Mouse (Mus musculus): ENCODE measurements around the gene Ddx19a. TPM values are rescaled to one million over a fixed set of nuclear protein-coding genes. Genes with fewer than 3 reads are reported as not detected.
"Not testable (repeated sequence)": the region's sequence is repeated elsewhere in the genome, so short reads cannot be mapped to it uniquely, and the experiment has no call there.

Ddx19a gene
- polyA plus RNA-seq, 1 experiment from 2014 or later, result 14.3 TPM

GRCm38 (mm10) chr8:111026609-111027008 is 29.0 kb upstream of the Ddx19a start:
- not testable (repeated sequence) for H3K4me1 ChIP-seq (replicated peaks); H3K9me3 ChIP-seq; ATAC-seq (ENCODE audit: low read depth); H3K36me3 ChIP-seq; H3K4me3 ChIP-seq; H3K9ac ChIP-seq; H3K27ac ChIP-seq (replicated peaks)
- H3K27me3 ChIP-seq, result peaks cover 12% of the 10 kb centered on the region
- WGBS, result 79% methylated on average over 2 of the region's 2 CpGs
- H3K4me2 ChIP-seq, result peak overlapping the region; percentile 90; the same call in 1 of the 2 replicates

- WGBS, result 89% methylated on average over 7 of the region's 10 CpGs
- not testable (repeated sequence) for H3K4me1 ChIP-seq (replicated peaks); H3K27me3 ChIP-seq; ATAC-seq (ENCODE audit: low read depth); H3K4me3 ChIP-seq; H3K27ac ChIP-seq (replicated peaks); H3K9me3 ChIP-seq; H3K4me2 ChIP-seq; H3K9ac ChIP-seq
- peaks cover 68% of the 10 kb centered on the region for H3K36me3 ChIP-seq
Measured at GRCm38 (mm10) chr8:111010230-111010991, 12.8 kb upstream of the Ddx19a start.

GRCm38 (mm10) chr8:110996641-110997430 is 764 bp downstream of the Ddx19a start:
- no peaks in the 10 kb centered on the region for H3K9me3 ChIP-seq
- peak overlapping the region; percentile 85 for H3K27ac ChIP-seq (replicated peaks)
- 43% methylated on average over 16 of the region's 16 CpGs for WGBS
- peaks cover 26% of the 10 kb centered on the region for H3K36me3 ChIP-seq
- peak overlapping the region; percentile 84 for H3K9ac ChIP-seq
- no peak for ATAC-seq (ENCODE audit: low read depth)
- H3K4me3 ChIP-seq, result peak overlapping the region; percentile 93
- peak overlapping the region; percentile 95 for H3K4me2 ChIP-seq
- peaks cover 15% of the 10 kb centered on the region for H3K4me1 ChIP-seq (replicated peaks)
- no peaks in the 10 kb centered on the region for H3K27me3 ChIP-seq

GRCm38 (mm10) chr8:110990017-110990416 is 7.6 kb downstream of the Ddx19a start:
- Histone ChIP-seq H3K4me1 (replicated peaks) (no peaks in the 10 kb centered on the region), H3K36me3 (peaks cover 89% of the 10 kb centered on the region), H3K27ac (replicated peaks) (no peak overlapping the region), H3K27me3 (no peaks in the 10 kb centered on the region), H3K9me3 (no peaks in the 10 kb centered on the region), H3K4me2 (no peak overlapping the region), H3K4me3 (no peak overlapping the region), H3K9ac (no peak overlapping the region)
- ATAC-seq (ENCODE audit: low read depth), result no peak
- WGBS, result 91% methylated on average over 9 of the region's 9 CpGs

- no peak for ATAC-seq (ENCODE audit: low read depth)
- no peaks in the 10 kb centered on the region for H3K9me3 ChIP-seq
- no peak overlapping the region for H3K27ac ChIP-seq (replicated peaks)
- no peak overlapping the region for H3K4me3 ChIP-seq
- no peaks in the 10 kb centered on the region for H3K27me3 ChIP-seq
- no peaks in the 10 kb centered on the region for H3K4me1 ChIP-seq (replicated peaks)
- 87% methylated on average over 8 of the region's 8 CpGs for WGBS
- no peak overlapping the region for H3K4me2 ChIP-seq
- H3K9ac ChIP-seq, result no peak overlapping the region
- peaks cover 93% of the 10 kb centered on the region for H3K36me3 ChIP-seq
Measured at GRCm38 (mm10) chr8:110987805-110988744, 9.5 kb downstream of the Ddx19a start.

GRCm38 (mm10) chr8:110981304-110981703 is 16.3 kb downstream of the Ddx19a start:
- Histone ChIP-seq H3K4me2 (no peak overlapping the region), H3K9me3 (no peaks in the 10 kb centered on the region), H3K4me3 (no peak overlapping the region), H3K27ac (replicated peaks) (no peak overlapping the region), H3K9ac (no peak overlapping the region), H3K27me3 (no peaks in the 10 kb centered on the region), H3K36me3 (peaks cover 79% of the 10 kb centered on the region), H3K4me1 (replicated peaks) (no peaks in the 10 kb centered on the region)
- ATAC-seq (ENCODE audit: low read depth), result no peak
- WGBS, result 91% methylated on average over 2 of the region's 2 CpGs

- H3K36me3 ChIP-seq, result peaks cover 74% of the 10 kb centered on the region
- H3K27ac ChIP-seq (replicated peaks); H3K4me2 ChIP-seq; ATAC-seq (ENCODE audit: low read depth); H3K4me1 ChIP-seq (replicated peaks); H3K4me3 ChIP-seq; H3K9ac ChIP-seq; H3K27me3 ChIP-seq; H3K9me3 ChIP-seq: not testable (repeated sequence)
- WGBS, result 85% methylated on average over 2 of the region's 2 CpGs
Measured at GRCm38 (mm10) chr8:110977987-110978386, 19.6 kb downstream of the Ddx19a start.

GRCm38 (mm10) chr8:110976532-110976931 is 21.1 kb downstream of the Ddx19a start:
- WGBS, result 95% methylated on average over 8 of the region's 8 CpGs
- H3K27ac ChIP-seq (replicated peaks); H3K9ac ChIP-seq; H3K4me3 ChIP-seq; H3K9me3 ChIP-seq; H3K27me3 ChIP-seq; H3K4me1 ChIP-seq (replicated peaks); ATAC-seq (ENCODE audit: low read depth); H3K4me2 ChIP-seq: not testable (repeated sequence)
- peaks cover 68% of the 10 kb centered on the region for H3K36me3 ChIP-seq

- H3K27me3 ChIP-seq, result no peaks in the 10 kb centered on the region
- peak overlapping the region; percentile 64 for H3K27ac ChIP-seq (replicated peaks)
- 4% methylated on average over 45 of the region's 45 CpGs for WGBS
- peak; percentile 98 for ATAC-seq (ENCODE audit: low read depth)
- H3K36me3 ChIP-seq, result peaks cover 59% of the 10 kb centered on the region
- peaks cover 13% of the 10 kb centered on the region for H3K4me1 ChIP-seq (replicated peaks)
- peak overlapping the region; percentile 61 for H3K4me2 ChIP-seq
- no peaks in the 10 kb centered on the region for H3K9me3 ChIP-seq
- peak overlapping the region; percentile 44 for H3K4me3 ChIP-seq
- peak overlapping the region; percentile 71 for H3K9ac ChIP-seq
Measured at GRCm38 (mm10) chr8:110969910-110970770, 27.5 kb downstream of the Ddx19a start.

- Histone ChIP-seq H3K9ac (no peak overlapping the region), H3K27ac (replicated peaks) (no peak overlapping the region), H3K36me3 (peaks cover 44% of the 10 kb centered on the region), H3K27me3 (no peaks in the 10 kb centered on the region), H3K4me2 (no peak overlapping the region), H3K4me3 (no peak overlapping the region), H3K9me3 (no peaks in the 10 kb centered on the region), H3K4me1 (replicated peaks) (peaks cover 15% of the 10 kb centered on the region)
- ATAC-seq (ENCODE audit: low read depth), result no peak
- 91% methylated on average over 9 of the region's 9 CpGs for WGBS
Measured at GRCm38 (mm10) chr8:110967326-110967725, 30.3 kb downstream of the Ddx19a start.

- Histone ChIP-seq H3K4me2 (no peak overlapping the region), H3K4me1 (replicated peaks) (peaks cover 15% of the 10 kb centered on the region), H3K9ac (no peak overlapping the region), H3K27ac (replicated peaks) (no peak overlapping the region), H3K4me3 (no peak overlapping the region), H3K36me3 (peaks cover 49% of the 10 kb centered on the region), H3K27me3 (no peaks in the 10 kb centered on the region), H3K9me3 (no peaks in the 10 kb centered on the region)
- no peak for ATAC-seq (ENCODE audit: low read depth)
- 91% methylated on average over 8 of the region's 8 CpGs for WGBS
Measured at GRCm38 (mm10) chr8:110966586-110966985, 31.0 kb downstream of the Ddx19a start.
